Mouse (Mus musculus) spleen, postnatal 14 days (tissue): ENCODE results near the gene Smn1.
"Not testable (repeated sequence)": the region's sequence is repeated elsewhere in the genome, so short reads cannot be mapped to it uniquely, and the experiment has no call there.

Source experiments
- DNase-seq, 2 experiments: peaks; one replicate each; pipeline ENCODE4 v3.0.0; 2021 to 2022; ENCODE audit warnings: low spot score in 2 of 2

Smn1 gene

DNA sequence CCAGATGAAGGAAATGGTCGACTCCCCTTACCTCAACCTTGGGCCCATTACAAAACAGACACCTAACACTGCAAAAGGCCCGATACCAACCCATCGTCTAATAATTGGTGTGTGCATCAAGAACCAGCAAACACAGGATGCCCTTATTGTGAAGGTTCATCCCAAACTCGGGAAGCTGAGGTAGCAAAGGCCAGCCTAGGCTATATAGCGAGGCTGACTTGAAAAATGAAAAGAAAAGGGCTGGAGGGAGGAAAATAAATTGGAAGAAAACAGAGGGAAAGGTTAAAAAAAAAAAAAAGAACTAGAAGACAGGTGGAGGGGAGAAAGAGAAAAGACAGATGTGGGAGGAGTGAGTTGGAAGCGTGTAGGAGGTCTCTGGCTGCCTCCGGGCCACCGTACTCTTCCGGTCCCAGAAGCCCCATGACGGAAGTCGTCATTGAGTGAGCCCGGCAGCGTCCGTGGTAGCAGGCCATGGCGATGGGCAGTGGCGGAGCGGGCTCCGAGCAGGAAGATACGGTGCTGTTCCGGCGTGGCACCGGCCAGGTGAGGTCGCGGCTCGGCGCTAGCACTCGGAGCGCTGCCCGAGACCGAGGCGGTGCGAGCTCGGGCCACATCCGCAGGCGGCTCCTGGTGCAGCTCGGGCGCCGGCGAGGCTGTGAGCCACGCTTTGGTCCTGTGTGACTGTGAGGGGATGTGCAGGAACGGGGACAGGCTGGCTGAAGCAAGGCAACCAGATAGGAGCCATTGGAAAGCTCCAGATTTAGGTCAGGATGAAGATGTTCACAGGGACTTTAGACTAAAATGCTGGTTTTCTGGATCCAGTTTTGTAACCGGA lies at the start of gene Smn1:
Gene Smn1 (plus strand): TSS at position 430 of the 835 bp plus-strand sequence.
- DNase-seq = peak; percentile 75 to 79

GRCm38 (mm10) chr13:100098808-100099207 lies 25.8 kb upstream of the Smn1 start:
- no peak for DNase-seq

DNA sequence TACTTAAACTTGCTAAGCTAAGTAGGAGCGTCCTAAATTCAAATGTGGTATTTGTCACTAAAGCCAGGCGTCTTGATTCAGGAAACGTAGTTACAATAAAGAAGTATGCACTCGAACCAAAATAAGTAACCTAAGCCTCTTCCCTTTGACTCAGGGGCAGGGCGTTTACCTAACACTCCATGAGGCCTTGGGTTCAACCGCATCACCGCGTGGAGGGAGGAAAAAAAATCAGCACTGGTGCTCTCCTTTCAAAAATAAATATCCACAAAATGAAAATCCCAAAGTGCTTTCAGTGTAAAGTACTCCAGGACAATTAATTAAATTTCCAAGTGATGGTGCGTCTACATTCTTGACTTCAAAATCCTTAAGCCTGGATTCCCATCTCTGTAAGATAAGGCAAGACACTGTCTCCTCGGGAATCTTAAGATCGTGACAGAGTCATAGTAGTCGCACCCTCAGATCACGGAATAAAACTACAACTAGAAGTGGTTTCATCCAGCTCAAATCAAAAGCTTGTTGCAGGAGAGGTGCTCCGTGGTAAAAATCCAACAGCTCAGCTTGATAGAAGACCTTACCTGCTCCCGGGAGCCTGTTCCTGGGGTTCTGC lies 21.5 kb upstream of the Smn1 start:
- DNase-seq = no peak

DNA sequence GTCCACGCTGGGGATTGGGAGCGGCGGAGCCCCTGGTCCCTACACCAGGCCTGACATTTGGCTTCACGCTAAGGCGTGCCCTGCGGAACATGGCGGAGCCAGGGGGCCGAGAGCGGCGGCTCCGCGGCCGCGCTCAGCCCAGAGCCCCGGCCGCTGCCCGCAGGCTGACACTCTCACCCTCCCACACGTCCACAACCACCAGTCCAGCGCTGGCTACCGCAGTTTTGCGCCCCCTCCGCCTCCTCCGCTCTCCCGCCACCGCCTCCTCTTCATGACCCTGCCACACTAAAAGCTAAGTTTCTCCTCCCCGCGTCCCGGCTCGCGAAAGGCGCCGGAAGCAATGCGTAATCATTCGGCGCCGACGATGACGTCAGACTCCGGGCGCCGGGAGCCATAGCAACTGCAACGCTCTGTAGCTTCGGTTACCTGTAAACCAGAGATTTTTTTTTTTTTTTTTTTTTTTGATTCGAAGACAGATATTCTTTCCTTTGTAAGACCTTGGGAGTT lies 20.9 kb upstream of the Smn1 start, which contains the start of gene Bdp1:
Gene Bdp1 (minus strand): TSS at position 323 of the 507 bp plus-strand sequence.
- peak; percentile 86 to 96 for DNase-seq

DNA sequence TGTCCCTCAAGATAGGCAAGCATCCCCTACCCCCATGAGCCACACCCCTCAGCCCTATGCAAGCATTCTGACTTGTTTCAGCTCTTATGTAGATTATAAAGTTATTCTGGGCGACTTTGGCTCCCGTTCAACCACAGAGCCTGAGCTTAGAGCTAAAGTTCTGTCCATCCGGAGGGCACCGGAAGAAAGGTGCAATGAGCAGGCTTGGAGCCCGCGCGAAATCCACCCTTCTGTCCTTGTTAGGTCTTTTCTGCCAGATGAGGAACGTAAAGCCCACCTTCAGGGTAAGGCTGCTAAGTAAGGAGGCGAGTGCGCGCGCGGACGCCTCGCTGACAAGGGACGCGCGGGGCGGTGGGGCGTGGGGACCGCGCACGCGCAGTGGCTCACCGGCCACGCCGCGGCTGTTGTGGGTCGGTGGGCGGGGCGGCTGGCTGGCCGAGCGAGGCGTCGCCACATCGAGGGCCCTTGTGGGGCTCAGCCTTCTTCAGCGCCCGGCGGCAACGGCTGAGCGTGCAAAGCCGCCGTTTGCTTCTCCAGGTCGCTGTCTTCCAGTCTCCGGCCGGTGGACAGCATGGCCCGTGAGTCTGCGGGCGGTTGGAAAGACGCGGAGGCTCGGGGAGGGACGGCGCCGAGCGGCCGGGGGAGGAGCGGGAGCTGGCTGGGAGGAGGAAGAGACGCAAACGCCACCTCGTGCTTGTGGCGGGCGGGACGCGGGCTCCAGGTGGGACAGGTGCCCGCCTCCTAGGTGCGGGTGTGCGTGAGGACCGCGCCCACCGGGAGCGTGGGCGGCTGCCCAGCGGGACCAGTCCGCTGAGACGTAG lies 16.8 kb upstream of the Smn1 start, which contains the start of gene Serf1:
Gene Serf1 (plus strand): TSS at position 361 of the 821 bp plus-strand sequence.
- peak; percentile 57 to 62 for DNase-seq

- no peak for DNase-seq
Observed at GRCm38 (mm10) chr13:100112218-100112972, 12.3 kb upstream of the Smn1 start.

GRCm38 (mm10) chr13:100123970-100124369 lies 682 bp upstream of the Smn1 start:
- DNase-seq = no peak

DNA sequence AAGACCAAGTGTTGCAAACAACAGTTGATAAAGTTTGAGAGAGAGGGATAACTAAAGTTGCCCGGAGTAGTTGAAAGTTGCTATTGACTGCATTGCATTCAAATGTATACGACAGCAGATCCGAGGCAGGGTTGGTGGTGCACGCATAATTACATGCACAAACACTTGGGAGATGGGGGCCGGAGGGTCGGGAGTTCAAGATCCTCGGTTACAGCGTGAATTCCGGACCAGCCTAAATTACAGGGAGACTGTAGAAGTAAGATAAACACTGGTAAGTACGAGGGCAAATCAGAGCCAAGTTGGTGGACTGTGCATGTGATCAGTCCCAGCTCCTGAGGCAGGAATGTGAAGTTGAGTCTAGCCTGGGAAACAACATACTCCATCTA lies 599 bp downstream of the Smn1 start:
- DNase-seq = no peak

DNA sequence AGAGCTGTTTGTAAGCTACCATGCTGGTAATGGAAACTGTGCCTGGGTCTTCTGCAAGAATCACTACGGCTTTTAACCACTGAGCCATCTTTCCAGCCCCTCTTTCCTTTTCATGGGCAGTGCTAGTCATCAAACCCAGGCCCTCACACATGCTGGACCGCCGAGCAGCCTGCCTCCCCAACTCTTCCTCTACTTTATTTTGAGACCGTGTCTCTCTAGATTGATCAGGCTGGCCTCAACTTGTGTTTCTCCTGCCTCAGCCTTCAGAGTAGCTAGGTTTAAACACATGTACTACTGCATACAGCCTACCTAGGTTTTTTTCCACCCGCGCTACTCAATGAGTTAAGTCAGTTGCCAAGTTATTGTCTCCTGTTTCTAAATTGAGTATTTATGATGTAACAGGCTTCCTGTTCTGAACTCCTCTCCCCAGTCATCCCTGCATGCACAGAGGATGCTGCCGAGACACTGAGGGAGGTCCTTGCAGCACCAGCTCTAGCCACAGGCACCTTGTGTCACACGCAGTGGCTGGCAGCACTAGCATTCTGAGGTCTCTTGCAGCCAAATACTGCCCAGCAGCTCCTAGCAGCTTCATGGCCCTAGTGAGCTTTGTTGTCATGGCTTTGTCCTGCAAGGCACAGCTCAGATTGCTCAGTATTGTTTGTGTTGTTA lies 17.1 kb downstream of the Smn1 start:
- DNase-seq = no peak

GRCm38 (mm10) chr13:100152659-100153058 lies 28.0 kb downstream of the Smn1 start:
- peak in 1 of 2 experiments; percentile 3 for DNase-seq

- no peak for DNase-seq
Observed at GRCm38 (mm10) chr13:100156624-100157023, 32.0 kb downstream of the Smn1 start.

DNA sequence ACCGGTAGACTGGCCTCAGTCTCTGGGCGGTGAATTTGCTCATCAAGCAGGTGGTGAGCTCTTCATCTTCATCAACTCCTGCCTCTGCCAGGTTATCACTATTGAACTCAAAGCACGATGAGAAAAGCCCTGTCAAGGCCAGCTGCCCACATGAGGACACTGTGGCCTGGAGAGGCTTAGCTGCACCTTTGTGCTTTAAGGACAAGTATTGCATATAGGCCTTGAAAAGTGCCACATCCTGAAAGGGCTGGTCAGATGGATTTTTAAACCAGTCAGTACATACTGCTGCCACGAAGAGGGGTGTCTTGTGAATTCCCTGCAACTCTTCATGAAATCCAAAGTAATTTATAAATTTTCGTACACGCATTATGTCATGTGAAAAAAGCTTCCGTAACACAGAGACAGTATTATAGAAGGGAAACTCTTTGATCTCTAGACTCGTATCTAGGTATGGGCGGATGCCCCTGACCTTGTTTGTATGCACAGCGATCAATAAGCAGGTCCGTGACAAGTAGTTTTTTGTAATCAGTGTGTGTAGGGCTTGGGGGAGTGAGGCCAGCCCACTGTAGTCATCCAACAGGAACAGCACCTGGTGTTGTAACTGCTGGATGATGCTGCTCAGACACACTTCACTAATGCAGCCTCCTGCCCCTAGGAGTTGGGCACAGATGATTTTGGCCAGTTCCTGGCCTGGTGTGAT lies 36.7 kb downstream of the Smn1 start:
- DNase-seq = not testable (repeated sequence)

DNA sequence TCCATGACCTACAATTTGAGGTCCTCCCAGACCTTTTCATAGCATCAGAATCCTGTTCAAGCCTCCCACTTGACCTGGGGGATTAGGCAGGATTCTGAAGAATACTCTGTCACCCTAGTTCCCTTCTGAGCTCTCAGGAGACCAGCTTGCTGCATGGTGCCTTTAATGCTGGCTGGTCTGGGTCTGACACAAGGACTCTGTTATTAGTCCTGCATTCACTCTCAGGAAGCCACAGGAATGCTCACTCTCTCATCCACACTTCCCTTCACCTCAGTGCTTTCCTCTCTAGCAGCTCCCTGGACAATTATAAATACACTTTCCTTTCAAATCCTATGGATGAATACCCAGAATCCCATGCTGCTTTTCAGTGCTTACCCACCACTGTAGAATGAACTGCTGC lies 37.8 kb downstream of the Smn1 start:
- not testable (repeated sequence) for DNase-seq

GRCm38 (mm10) chr13:100166378-100166777 lies 41.7 kb downstream of the Smn1 start:
- DNase-seq = not testable (repeated sequence)

DNA sequence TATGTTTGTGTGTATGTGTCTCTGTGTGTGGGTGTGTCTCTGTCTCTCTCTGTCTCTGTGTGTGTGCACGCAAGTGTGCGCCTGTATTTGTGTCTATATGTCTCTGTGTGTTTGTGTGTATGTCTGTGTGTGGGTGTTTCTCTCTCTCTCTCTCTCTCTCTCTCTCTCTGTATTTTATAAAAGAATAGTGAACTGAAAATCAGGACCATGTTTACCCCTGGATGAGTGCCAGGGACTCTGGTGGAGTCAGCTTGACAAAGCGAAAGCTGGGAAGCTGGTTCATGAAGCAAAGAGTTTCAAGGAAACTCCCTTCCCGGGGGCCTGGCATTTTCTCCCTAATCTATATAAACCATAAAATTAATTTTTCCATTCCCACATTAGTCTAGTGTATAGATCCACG lies 49.7 kb downstream of the Smn1 start:
- DNase-seq = not testable (repeated sequence)

- DNase-seq = not testable (repeated sequence)
Observed at GRCm38 (mm10) chr13:100183111-100183510, 58.5 kb downstream of the Smn1 start.
